Mouse (Mus musculus) skeletal muscle tissue, adult 2 months (tissue): ENCODE measurements around the gene Rbfox3.

ENCODE experiments used
- DNase-seq: peaks from one replicate; pipeline ENCODE4 v3.0.0-alpha.2; 2012; ENCODE audit warnings: low read depth, low spot score

Rbfox3 gene

GRCm38 (mm10) chr11:118881786-118882495 lies 29.5 kb downstream of the Rbfox3 start:
- DNase-seq: no peak

- no peak for DNase-seq
These were observed 31.8 kb downstream of the Rbfox3 start for GRCm38 (mm10) chr11:118879466-118880150.

- no peak for DNase-seq
These were observed 32.7 kb downstream of the Rbfox3 start for GRCm38 (mm10) chr11:118878605-118879245.

GRCm38 (mm10) chr11:118875243-118875897 lies 36.0 kb downstream of the Rbfox3 start:
- DNase-seq: no peak

GRCm38 (mm10) chr11:118874487-118875095 lies 36.8 kb downstream of the Rbfox3 start:
- DNase-seq: no peak

GRCm38 (mm10) chr11:118874022-118874421 lies 37.4 kb downstream of the Rbfox3 start:
- DNase-seq: no peak

- DNase-seq: no peak
These were observed 39.9 kb downstream of the Rbfox3 start for GRCm38 (mm10) chr11:118871527-118871926.

DNA sequence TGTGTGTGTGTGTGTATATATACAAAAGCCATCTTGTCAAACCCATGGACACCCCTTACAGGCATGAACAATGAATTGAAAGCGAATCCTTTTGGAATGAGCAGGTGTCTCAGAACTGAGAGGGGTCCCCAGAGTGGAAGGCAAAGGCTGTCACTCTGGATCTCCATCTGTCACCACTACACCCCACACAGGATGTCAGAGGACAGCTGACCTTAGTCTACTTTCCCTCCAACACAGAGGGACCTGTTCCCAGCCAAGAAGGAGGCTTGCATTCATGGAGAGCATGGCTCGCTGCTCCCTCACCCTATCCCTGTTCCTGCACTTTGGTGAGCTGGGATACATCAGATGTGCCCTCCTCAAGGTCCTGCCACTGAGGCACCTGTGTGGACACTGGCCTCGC lies 48.0 kb downstream of the Rbfox3 start:
- no peak for DNase-seq

DNA sequence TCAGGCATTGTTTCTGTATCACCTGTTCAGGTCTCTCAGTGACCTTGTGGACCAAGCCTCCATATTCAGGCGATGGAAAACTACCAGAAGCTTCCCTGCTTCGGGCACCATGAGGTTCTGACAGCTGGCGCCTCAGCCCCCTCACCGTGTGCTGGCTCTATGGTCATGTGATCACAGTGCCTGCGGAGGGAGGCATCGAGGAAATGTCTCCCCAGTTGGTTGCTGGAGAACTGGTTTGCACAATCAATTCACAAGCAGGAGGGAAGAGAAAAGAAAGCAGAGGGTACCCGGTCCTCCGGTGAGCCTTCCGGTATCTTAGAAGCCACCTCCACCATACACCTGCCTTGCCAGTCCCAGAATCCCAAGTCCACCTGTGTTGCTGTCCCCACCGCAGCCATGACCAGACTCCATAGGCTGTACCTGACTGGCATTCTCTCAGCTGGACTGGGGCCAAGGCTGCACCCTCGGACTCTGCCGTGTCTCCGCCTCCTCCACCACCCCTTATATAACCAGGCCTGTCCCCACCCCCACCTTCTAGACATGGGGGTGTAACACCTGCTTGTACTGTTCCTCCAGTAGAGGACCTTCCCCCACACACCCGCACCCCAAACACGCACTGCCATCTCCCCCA lies 49.5 kb downstream of the Rbfox3 start:
- DNase-seq: no peak

DNA sequence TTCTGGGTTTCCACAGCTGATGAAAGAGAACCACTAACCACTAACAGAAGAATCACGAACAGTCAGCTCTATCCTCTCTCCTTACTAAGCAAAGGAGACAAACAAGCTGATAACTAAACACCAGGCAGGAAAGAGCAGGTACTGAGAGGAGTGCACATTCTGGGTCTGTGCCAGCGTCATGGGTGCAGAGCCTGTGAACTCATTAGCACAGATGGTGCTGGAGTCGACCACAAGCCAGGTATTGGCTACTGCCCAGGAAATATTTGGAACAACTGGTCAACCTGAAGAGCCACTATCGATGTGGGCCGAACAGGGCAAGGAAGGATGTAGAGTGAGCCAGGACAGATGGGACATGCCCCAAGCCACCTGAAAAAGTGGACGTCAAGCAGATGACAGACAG lies 50.2 kb downstream of the Rbfox3 start:
- DNase-seq: no peak

DNA sequence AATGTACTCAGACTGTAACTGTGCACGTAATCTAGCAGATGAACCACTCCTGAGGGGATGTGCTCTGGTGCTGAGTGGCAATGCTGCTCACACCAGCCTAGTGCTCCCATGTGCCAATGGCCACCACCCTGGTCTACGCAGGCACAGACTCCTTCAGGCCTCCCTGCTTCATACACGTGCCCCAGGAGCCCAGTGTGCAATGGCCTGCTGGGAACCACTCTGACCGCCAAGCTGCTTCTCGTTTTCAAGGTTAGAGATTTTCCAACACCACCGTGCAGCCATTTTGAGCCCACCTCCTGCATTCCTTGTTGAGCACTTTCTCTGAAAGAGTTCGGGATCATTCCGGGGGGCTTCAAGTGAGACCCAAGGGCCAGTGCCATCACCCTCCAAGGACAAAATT lies 50.6 kb downstream of the Rbfox3 start:
- DNase-seq: no peak

GRCm38 (mm10) chr11:118859839-118860238 lies 51.6 kb downstream of the Rbfox3 start:
- DNase-seq: no peak

GRCm38 (mm10) chr11:118858305-118858704 lies 53.1 kb downstream of the Rbfox3 start:
- DNase-seq: no peak

DNA sequence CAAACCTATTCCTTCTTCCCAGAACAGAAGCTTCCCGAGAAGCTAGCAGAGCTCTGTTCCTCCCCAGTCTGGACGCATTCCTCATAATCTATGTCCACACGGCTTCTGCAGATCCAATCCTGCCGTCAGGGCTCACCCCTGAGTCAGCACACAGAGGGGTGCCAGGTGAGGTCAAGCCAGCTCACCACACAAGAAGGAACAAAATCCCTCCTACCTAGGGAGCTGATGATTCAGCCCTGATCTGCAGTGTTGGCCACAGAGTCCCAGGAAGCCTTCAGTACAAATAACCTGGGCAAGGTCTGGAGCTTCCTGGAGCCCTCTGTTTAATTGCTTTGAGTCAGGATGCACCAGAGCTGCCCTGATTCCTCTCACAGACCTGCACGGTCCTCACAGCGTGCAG lies 60.0 kb downstream of the Rbfox3 start:
- DNase-seq: no peak

GRCm38 (mm10) chr11:118847986-118848385 lies 63.4 kb downstream of the Rbfox3 start:
- no peak for DNase-seq

DNA sequence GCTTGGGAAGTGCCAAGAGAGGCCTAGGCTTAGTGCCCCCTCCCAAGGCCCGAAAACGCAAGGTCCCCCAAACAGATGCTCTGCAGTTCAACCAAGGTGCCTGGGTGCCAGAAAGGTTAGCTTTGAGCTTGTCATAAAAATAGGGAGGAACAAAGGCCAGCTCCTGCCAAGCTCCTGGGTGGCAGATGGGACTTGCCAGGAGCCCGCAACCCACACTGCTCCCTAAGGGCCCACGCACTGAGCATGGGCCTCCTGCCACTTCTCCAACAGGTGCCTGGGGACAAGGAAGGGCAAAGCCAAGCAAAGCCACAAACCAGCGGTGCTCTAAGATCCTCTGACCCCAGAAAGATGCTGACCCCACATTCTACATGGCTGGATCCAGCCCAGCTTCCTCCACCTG lies 70.4 kb downstream of the Rbfox3 start:
- no peak for DNase-seq

DNA sequence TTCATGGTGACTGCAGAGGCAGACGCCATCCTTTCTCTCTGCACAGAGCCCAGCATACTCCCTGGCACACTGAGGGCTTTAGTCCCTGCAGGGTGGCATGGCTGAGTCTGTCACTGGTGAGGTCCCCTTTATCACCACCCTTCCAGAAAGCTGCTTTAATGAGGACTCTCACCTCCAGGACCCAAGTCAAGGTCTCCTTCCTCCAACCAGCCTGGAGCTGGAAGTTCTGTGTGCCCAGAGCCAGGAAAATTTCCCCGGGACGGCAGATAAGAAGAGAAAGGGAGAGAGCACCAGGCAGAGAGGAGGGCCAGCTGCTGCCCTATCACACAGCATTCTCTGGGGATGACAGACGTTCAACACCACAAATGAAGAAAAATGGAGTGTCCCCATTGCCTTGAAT lies 73.2 kb downstream of the Rbfox3 start:
- no peak for DNase-seq

DNA sequence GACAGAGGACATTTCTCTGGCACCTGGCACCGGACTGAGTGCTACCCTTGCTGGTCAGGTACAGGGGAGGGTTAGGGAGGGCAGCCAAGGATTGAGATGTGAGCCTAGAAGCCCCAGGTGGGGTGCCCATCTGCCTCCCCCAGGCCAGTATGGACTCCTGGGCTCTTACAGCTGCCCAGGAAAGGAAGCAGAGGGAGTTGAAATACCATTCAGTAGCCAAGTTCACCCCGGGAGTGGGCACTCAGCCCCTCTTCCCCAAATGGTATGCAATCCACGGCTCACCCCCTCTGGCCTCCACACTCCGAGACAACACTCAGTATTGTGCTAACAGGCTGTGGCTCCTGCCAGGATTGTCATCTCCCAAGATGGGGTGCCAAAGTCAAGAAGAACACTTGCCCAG lies 74.5 kb downstream of the Rbfox3 start:
- DNase-seq: no peak

DNA sequence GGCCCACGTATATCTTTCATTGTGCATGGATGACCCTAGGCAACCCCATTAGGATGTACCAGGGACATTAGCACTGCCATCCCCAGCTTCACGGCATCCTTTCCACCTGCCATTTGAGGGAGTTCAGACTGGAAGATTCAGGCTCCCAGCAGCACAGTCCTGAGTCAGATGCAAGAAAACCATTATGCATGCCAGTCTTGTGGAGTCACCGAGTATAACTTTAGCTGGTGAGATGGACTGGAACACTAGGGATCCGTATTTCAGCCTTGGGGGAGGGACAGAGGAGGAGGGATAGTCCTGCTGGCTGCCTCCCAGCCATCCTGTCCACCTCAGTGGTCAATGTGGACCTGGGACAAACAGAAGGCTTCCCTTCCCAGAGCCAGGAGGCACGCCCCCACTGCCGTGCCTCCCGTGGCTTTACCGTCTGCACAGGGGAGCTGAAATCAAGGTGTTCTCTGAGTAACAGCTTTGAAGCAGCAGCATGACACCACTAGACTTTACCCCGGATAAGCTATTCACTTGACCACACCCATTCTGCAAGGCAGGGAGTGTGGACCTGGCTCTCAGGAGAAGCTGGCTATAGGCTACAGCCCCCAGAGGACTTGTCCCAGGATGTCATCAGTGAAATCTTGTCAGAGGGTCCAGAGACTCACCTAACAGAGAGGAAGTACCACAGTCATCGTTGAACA lies 78.5 kb downstream of the Rbfox3 start:
- DNase-seq: no peak

GRCm38 (mm10) chr11:118831730-118832129 lies 79.7 kb downstream of the Rbfox3 start:
- no peak for DNase-seq
